Mouse (Mus musculus): Measurements from ENCODE around the gene Lrrc29. TPM values are rescaled to one million over a fixed set of nuclear protein-coding genes. Genes with fewer than 3 reads are reported as not detected.
A peak's percentile ranks its signal among the peaks of the same experiment; 100 is the strongest.

Gene Lrrc29
- polyA plus RNA-seq, 1 experiment: 1.6 TPM

GRCm38 (mm10) chr8:105345061-105345975 lies 19.2 kb upstream of the Lrrc29 start:
- Histone ChIP-seq H3K4me3 (ENCODE audit: insufficient read depth, low read length) (no peak overlapping the region), H3K27ac (ENCODE audit: insufficient read depth, low read length) (peak overlapping the region; percentile 72), H3K4me1 (ENCODE audit: control insufficient read depth, insufficient read depth, low read length) (peaks cover 17% of the 10 kb centered on the region)
- TF ChIP-seq POLR2A (IDR thresholded peaks at IDR 0.05; ENCODE audit: low read depth, low read length) (no peak), CTCF (IDR thresholded peaks at IDR 0.05; ENCODE audit: borderline replicate concordance, insufficient read depth, low read length) (no peak)

GRCm38 (mm10) chr8:105343791-105344574 lies 17.9 kb upstream of the Lrrc29 start:
- H3K27ac ChIP-seq (ENCODE audit: insufficient read depth, low read length): no peak overlapping the region
- peaks cover 15% of the 10 kb centered on the region for H3K4me1 ChIP-seq (ENCODE audit: control insufficient read depth, insufficient read depth, low read length)
- TF ChIP-seq POLR2A (IDR thresholded peaks at IDR 0.05; ENCODE audit: low read depth, low read length): no peak
- H3K4me3 ChIP-seq (ENCODE audit: insufficient read depth, low read length): no peak overlapping the region

GRCm38 (mm10) chr8:105342768-105343167 lies 16.7 kb upstream of the Lrrc29 start:
- TF ChIP-seq CTCF (IDR thresholded peaks at IDR 0.05; ENCODE audit: borderline replicate concordance, insufficient read depth, low read length): no peak
- no peak for TF ChIP-seq POLR2A (IDR thresholded peaks at IDR 0.05; ENCODE audit: low read depth, low read length)
- Histone ChIP-seq H3K27ac (ENCODE audit: insufficient read depth, low read length) (no peak overlapping the region), H3K4me3 (ENCODE audit: insufficient read depth, low read length) (no peak overlapping the region), H3K4me1 (ENCODE audit: control insufficient read depth, insufficient read depth, low read length) (peaks cover 15% of the 10 kb centered on the region)

- no peak overlapping the region for H3K4me3 ChIP-seq (ENCODE audit: insufficient read depth, low read length)
- peaks cover 15% of the 10 kb centered on the region for H3K4me1 ChIP-seq (ENCODE audit: control insufficient read depth, insufficient read depth, low read length)
- TF ChIP-seq CTCF (IDR thresholded peaks at IDR 0.05; ENCODE audit: borderline replicate concordance, insufficient read depth, low read length) (no peak), POLR2A (IDR thresholded peaks at IDR 0.05; ENCODE audit: low read depth, low read length) (no peak)
- no peak overlapping the region for H3K27ac ChIP-seq (ENCODE audit: insufficient read depth, low read length)
Observed at GRCm38 (mm10) chr8:105341399-105341798, 15.3 kb upstream of the Lrrc29 start.

GRCm38 (mm10) chr8:105339886-105340635 lies 14.0 kb upstream of the Lrrc29 start:
- no peak overlapping the region for H3K4me3 ChIP-seq (ENCODE audit: insufficient read depth, low read length)
- H3K27ac ChIP-seq (ENCODE audit: insufficient read depth, low read length): no peak overlapping the region
- TF ChIP-seq POLR2A (IDR thresholded peaks at IDR 0.05; ENCODE audit: low read depth, low read length) (no peak), CTCF (IDR thresholded peaks at IDR 0.05; ENCODE audit: borderline replicate concordance, insufficient read depth, low read length) (no peak)
- H3K4me1 ChIP-seq (ENCODE audit: control insufficient read depth, insufficient read depth, low read length): peaks cover 11% of the 10 kb centered on the region

GRCm38 (mm10) chr8:105338992-105339391 lies 12.9 kb upstream of the Lrrc29 start:
- no peak overlapping the region for H3K4me3 ChIP-seq (ENCODE audit: insufficient read depth, low read length)
- peaks cover 8% of the 10 kb centered on the region; the same call in 1 of the 2 replicates for H3K4me1 ChIP-seq (ENCODE audit: control insufficient read depth, insufficient read depth, low read length)
- H3K27ac ChIP-seq (ENCODE audit: insufficient read depth, low read length): no peak overlapping the region
- no peak for TF ChIP-seq CTCF (IDR thresholded peaks at IDR 0.05; ENCODE audit: borderline replicate concordance, insufficient read depth, low read length)
- TF ChIP-seq POLR2A (IDR thresholded peaks at IDR 0.05; ENCODE audit: low read depth, low read length): no peak

GRCm38 (mm10) chr8:105336373-105337130 lies 10.5 kb upstream of the Lrrc29 start:
- no peak overlapping the region for H3K27ac ChIP-seq (ENCODE audit: insufficient read depth, low read length)
- peaks cover 8% of the 10 kb centered on the region; the same call in 1 of the 2 replicates for H3K4me1 ChIP-seq (ENCODE audit: control insufficient read depth, insufficient read depth, low read length)
- no peak overlapping the region for H3K4me3 ChIP-seq (ENCODE audit: insufficient read depth, low read length)
- TF ChIP-seq CTCF (IDR thresholded peaks at IDR 0.05; ENCODE audit: borderline replicate concordance, insufficient read depth, low read length) (no peak), POLR2A (IDR thresholded peaks at IDR 0.05; ENCODE audit: low read depth, low read length) (no peak)

- H3K4me1 ChIP-seq (ENCODE audit: control insufficient read depth, insufficient read depth, low read length): peaks cover under 1% of the 10 kb centered on the region; the same call in 1 of the 2 replicates
- H3K4me3 ChIP-seq (ENCODE audit: insufficient read depth, low read length): no peak overlapping the region
- no peak overlapping the region for H3K27ac ChIP-seq (ENCODE audit: insufficient read depth, low read length)
- TF ChIP-seq CTCF (IDR thresholded peaks at IDR 0.05; ENCODE audit: borderline replicate concordance, insufficient read depth, low read length) (no peak), POLR2A (IDR thresholded peaks at IDR 0.05; ENCODE audit: low read depth, low read length) (no peak)
Observed at GRCm38 (mm10) chr8:105332523-105332922, 6.4 kb upstream of the Lrrc29 start.

- Histone ChIP-seq H3K4me3 (ENCODE audit: insufficient read depth, low read length) (no peak overlapping the region), H3K4me1 (ENCODE audit: control insufficient read depth, insufficient read depth, low read length) (peaks cover 3% of the 10 kb centered on the region; the same call in 1 of the 2 replicates), H3K27ac (ENCODE audit: insufficient read depth, low read length) (no peak overlapping the region)
- TF ChIP-seq CTCF (IDR thresholded peaks at IDR 0.05; ENCODE audit: borderline replicate concordance, insufficient read depth, low read length): no peak
- TF ChIP-seq POLR2A (IDR thresholded peaks at IDR 0.05; ENCODE audit: low read depth, low read length): no peak
Observed at GRCm38 (mm10) chr8:105331931-105332330, 5.9 kb upstream of the Lrrc29 start.

Measured in embryonic fibroblast, embryonic 13.5 days (primary cell).